Mouse (Mus musculus): ENCODE measurements around the gene Dgkh.

- TF ChIP-seq MAFK (IDR thresholded peaks at IDR 0.05; ENCODE audit: insufficient read depth, low read depth, low read length), result no peak
- no peak for TF ChIP-seq ZNF384 (IDR thresholded peaks at IDR 0.05; ENCODE audit: low read depth, low read length)
- TF ChIP-seq HCFC1 (IDR thresholded peaks at IDR 0.05; ENCODE audit: borderline replicate concordance, insufficient read depth, low read length), result no peak
- TF ChIP-seq CHD2 (IDR thresholded peaks at IDR 0.05; ENCODE audit: low read depth, low read length), result no peak
Observed at GRCm38 (mm10) chr14:78532345-78532744, 200.2 kb downstream of the Dgkh start.

Measured in ES-E14 (cell line).